Mouse (Mus musculus): ENCODE data around the gene Rsph3a.
"Not testable (repeated sequence)": the region's sequence is repeated elsewhere in the genome, so short reads cannot be mapped to it uniquely, and the experiment has no call there.

Gene Rsph3a

DNA sequence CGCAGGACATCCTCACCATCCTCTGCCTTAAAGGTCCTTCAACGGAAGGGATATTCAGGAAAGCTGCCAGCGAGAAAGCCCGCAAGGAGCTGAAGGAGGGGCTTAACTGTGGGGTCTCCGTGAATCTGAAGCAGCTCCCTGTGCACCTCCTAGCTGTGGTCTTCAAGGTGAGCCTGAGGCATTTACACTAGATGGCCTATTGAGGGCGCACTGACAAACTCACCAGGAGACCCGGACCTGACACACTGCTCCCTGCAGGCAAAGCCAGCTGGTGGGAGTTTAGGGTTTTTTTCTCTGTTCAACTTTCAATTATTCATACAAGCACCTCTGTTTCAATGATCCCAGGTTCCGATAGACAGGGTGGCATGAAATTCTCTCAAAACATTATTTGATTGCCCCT is 16.1 kb upstream of the Rsph3a start:
- no peak for DNase-seq

- no peak for DNase-seq
These were observed 14.1 kb upstream of the Rsph3a start for GRCm38 (mm10) chr17:7931096-7931990.

DNA sequence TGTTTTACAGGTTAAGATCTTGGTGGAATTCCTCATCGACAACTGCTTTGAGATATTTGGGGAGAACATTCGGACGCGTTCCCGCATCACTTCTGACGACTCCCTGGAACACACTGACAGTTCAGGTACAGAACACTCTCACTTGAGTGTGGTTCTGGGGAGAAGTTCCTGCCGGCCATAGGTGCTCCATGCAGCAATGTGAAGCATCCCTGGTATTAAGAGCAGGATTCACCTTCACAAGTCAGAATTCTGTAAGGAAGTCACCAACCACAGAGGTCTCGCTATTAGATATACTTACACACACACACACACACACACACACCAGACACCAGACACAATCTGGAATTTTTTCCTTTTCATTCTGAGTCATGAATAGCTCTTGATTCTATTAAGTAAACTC is 13.3 kb upstream of the Rsph3a start:
- not testable (repeated sequence) for DNase-seq

- no peak for DNase-seq
These were observed 5.8 kb upstream of the Rsph3a start for GRCm38 (mm10) chr17:7939640-7940039.

- not testable (repeated sequence) for DNase-seq
These were observed 726 bp downstream of the Rsph3a start for GRCm38 (mm10) chr17:7946053-7946627.

DNA sequence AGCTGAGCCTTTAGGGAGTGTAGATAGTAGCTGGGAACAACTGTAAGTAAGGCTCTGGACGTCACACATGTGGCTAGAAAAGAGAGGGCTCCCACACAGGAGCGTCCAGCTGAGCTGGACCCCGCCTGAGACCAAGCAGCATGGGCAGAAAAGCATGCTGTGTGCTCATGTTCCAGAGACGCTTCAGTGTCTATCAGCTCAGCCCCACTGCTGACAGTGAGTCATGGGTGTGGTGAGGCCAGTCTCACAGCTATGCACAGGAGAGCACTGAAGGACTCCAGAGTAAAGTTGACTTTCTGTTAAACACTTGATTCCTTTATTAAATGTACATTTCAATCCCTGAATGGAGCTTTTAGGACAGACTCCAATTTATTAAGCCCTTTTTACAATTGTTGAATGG is 5.9 kb downstream of the Rsph3a start:
- DNase-seq, result not testable (repeated sequence)

GRCm38 (mm10) chr17:7957242-7957641 is 11.8 kb downstream of the Rsph3a start:
- not testable (repeated sequence) for DNase-seq

DNA sequence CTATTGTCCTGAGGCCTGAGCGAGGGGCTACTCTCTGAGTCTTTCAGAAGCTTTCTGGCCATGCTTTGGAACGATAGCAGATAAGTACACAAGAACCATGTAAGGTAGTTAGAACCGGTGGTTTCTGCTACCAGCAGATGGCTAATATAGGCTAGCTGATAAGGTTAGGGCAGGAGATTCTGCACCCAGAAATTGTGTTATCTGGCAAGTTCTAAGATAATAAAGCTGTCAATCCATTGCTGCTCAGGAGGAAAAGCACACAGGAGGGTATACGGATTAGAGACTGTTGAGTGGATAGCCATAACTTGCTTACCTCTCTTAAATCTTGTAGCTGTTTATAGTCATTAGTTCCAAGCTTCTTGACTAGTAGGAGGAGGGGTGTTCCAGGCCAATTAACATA is 17.9 kb downstream of the Rsph3a start:
- DNase-seq, result not testable (repeated sequence)

DNA sequence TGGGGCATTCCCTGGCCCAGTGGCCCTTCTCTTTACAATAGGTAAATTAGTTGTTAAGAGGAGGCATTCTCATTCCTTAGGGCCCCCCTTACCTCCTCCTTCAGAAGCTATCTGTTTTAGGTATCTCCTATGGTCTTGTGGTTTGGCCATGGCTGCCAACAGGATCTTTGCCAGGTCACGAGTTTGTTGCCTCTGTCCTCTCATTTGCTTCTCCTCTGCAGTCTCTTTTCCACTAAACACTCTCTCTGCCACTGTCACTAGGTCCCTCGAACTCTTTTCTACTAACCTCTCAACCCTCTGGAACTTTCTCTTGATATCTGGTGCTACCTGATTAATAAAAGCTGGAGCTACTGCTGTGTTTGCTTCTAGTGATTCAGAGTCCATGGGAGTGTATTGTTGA is 19.0 kb downstream of the Rsph3a start:
- DNase-seq, result not testable (repeated sequence)

DNA sequence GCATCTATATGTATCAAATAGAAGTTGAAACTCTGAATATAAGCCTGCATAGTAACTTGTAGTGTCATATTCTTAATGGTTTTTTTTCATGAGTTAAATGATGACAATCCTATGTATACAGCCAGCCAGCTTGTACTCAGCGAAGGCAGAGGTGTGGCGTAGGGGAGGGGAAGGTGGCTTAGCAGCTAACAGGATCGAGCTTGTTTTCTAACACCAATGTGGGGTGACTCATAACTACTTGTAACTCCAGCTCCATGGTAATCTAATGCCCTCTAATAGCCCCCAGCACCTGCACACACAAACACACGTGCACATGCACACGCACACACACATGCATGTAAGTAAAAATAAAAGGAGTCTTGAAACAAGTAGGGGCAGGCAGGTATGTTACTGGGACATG is 23.1 kb downstream of the Rsph3a start:
- not testable (repeated sequence) for DNase-seq

DNA sequence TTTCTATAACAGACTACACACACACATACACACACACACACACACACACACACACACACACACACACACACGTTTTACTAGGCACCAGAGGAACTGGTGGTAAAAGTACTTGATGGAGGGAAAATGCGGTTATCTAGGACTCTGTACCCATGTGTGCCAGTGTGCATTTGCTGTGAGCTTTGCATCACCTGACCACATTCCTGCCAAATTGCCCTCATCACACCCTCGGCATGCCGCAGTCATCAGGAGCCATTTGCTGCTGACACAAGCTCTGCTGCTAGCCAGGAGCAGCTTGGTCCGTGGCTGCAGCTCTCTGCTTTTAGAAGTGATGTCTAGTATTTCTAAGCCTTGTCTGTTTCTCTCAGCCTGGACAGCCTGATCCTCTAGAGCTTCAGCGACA is 24.4 kb downstream of the Rsph3a start:
- DNase-seq, result not testable (repeated sequence)

GRCm38 (mm10) chr17:7983484-7983883 is 38.1 kb downstream of the Rsph3a start:
- DNase-seq, result not testable (repeated sequence)

DNA sequence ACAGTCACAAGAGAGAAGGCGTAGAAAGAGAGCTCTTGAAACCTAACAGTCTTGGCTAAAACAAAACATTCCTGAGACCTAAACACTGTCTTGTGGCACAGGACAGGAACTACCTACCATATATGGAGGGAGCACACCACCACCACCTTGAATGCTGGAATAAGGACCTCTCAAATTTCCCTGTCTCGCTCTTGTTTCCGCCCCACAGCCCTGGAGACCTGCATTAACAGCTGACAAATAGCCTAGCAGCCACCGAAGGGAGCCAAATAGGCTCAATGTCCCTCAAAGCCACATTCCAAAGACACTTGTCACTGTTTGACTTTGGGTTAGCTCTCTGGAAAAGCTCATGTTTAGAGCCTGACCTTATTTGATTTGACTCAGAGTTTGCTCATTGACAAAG is 40.2 kb downstream of the Rsph3a start:
- not testable (repeated sequence) for DNase-seq

- not testable (repeated sequence) for DNase-seq
These were observed 41.6 kb downstream of the Rsph3a start for GRCm38 (mm10) chr17:7987038-7987437.

DNA sequence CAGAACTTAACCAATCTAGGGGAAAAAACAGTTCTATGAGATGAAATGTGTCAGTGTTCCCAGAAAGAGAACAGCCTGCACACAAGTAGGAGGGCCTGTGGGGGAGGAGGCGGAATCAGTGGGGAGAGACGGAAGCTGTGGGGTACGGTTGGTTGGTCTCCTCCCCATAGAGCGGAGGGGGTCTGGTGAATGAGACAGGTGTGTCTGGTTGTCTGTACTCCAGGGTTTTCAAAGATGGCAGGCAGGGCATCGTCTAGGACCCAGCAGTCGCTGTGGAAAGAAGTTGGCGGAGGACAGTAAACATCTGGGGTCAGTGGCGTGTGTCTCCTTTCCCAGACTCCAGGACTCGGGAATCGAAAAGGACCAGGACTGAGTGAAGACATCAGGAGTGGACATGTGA is 57.8 kb downstream of the Rsph3a start:
- DNase-seq, result not testable (repeated sequence)

DNA sequence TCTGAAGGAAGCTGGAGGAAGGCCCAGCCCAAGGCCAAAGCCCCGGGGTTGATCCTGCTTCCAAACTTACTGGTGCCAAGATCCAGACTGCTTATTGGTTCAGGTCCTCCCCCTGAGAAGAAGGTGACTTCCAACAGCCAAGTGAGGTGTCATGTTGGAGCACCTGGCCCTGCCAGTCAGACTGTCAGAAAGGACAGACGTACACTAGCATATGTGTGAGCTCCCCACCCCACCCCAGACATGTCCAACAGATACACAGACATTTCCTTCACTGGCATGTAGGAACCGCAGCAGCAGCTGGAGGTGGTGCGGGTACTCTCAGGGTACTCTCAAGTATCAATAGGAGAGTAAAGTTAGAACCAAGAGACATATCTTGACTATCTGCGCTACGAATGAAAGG is 61.4 kb downstream of the Rsph3a start:
- DNase-seq, result not testable (repeated sequence)

GRCm38 (mm10) chr17:8009565-8009964 is 64.2 kb downstream of the Rsph3a start:
- DNase-seq, result not testable (repeated sequence)

GRCm38 (mm10) chr17:8013974-8014373 is 68.6 kb downstream of the Rsph3a start:
- DNase-seq, result not testable (repeated sequence)

DNA sequence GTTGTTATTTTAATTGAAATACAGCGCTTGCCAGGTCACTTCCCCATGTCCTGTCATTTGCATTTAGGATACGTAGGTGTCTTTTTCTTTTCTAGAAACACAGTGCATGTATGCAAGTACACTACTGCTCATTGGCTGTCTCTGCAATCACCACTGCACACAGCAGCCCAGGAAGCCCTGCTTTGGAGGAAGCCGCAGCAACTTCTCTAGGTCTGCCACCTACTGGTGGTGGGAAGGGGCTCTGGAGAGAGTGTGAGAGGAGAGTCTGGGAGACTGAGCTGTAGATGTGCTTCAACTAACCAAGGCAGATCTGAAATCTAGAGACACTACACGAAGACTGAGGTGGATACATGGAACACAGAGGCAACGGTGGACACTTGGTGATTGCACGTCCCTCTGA is 77.3 kb downstream of the Rsph3a start:
- not testable (repeated sequence) for DNase-seq

DNA sequence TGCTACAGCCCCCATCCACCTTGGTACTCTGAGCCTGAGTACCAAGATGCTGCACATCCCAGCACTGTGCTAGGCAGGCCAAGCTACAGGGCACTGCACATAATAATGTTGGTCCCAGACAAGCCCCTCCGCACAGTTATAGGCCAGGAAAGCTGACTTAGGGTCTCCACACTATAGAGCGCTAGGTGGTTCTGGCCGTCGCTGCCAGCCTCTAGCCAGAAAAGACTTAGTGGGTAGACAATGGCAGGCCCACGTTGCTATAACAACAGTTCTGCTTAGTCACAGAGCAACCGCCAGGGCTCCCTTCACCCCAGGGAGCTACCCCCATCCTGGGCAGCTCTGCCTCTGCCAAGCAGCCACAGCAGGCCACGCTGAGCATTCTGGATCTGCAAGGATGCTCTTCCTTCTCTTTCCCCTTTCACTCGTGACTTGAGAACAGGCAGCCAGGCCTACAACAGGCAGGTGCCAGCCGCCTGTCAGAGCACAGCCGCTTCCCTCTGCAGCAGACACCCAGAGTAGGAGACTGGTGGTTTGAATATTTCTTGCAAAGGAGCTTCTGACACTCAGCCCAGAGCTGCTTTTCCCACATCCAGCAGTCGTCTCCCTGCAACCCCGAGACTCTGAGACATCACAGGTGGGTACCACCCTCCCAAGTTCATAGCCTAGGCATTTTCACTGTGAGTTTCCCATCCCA is 82.2 kb downstream of the Rsph3a start:
- not testable (repeated sequence) for DNase-seq

All from cerebellum, adult 11-12 months (tissue).